Mouse (Mus musculus): ENCODE measurements around the gene Elf5.

Gene Elf5

DNA sequence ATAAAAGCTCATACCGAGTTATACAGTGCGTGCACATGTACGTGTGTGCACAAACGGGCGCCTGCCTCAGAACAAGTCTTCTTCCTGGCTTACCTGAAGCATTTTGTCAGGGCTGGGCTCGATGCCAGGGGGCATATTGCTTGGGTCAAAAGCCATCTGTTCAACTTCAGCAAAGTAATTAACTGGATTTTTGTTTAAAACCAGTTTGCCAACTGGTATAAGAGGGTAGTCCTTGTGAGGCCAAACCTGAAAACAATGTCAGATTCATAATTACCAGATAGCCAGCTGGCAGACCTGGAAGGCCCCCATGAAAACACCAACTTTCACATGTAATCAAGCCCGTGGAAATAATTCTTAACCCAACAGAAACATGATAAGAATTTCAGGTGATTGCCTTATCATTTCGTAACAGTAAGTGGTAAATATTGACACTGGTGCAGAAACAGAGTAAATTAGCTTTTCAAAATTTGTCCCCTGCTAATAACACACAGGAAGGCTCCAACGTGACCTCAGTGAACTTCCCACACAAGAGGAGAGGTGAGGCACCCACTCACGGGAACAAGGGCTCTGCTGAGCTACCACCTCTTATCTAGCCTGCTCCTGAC lies 55.6 kb downstream of the Elf5 start:
- in situ Hi-C loops (cut with MseI, MboI), result loop anchor here (25.0 kb wide), 1 partner anchor 245 kb away; no protein-coding TSS in a partner anchor

DNA sequence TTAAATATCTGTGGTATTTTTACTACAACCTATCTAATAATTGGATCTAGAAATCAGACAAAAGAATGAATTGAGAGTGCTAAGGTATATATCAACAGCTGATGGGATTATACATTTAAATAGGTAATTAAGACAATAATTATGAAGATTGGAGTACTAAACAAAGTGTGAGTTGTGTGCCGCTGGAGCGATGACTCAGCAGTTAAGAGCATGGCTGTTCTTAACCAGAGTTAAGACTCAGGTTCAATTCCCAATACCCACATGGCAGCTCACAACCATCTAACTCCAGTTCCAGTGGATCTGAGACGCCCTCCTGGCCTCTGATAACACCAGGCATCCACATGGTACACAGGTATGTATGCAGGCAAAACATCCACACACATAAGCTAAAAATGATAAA lies 61.9 kb downstream of the Elf5 start:
- in situ Hi-C loops (cut with MseI, MboI), result loop anchor here (25.0 kb wide), 1 partner anchor 239 kb away; no protein-coding TSS in a partner anchor

DNA sequence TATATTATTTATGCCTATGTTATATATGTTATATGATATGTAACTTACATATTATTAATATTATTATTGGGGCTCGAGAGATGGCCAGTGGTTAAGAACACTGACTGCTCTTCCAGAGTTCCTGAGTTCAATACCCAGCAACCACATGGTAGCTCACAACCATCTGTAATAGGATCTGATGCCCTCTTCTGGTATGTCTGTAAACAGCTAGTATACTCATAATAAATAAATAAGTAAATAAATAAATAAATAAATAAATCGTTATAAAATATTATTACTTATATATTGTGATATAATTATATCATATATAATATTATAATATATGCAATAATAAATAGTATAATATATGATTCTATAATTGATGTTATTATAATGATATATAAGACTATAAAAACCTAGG lies 64.7 kb downstream of the Elf5 start:
- in situ Hi-C loops (cut with MseI, MboI), result no loop called here

DNA sequence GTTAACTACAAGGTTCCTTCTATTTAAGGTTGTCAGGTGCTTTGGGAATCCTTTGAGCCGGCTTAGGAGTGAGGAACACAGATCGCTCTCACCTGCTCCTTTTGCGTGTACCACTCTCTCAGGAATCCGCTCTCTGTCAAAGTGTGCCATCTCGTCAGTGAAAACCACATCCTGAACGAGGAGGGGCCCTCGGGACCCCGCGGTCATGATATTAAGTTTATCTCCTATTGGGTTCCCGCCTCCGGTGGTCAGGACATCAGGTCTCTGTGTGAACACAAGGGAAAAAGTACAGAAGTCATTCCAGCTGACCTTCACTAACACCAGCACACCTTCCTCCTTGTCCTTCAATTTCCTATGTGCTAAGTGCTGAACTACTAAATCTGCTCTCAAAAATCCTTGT lies 65.2 kb downstream of the Elf5 start:
- in situ Hi-C loops (cut with MseI, MboI), result no loop called here

DNA sequence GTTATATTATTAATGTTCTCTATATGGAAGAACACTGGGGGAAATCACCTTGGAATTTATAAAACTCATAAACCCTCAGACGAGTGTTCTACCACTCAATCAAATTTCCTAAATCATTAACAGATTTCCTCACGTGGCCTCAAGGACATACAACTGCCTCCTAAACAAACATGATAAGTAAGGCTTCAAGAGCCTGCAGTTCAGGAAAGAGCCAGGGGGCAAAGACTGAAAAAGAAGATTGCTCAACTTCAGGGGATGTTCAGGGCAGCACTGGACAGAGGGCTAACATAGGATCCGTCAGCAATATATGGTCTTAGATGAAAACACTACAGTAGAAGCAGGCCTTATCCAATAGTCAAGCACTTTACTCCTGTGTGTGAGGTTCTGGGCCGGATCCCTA lies 66.0 kb downstream of the Elf5 start:
- in situ Hi-C loops (cut with MseI, MboI), result no loop called here

DNA sequence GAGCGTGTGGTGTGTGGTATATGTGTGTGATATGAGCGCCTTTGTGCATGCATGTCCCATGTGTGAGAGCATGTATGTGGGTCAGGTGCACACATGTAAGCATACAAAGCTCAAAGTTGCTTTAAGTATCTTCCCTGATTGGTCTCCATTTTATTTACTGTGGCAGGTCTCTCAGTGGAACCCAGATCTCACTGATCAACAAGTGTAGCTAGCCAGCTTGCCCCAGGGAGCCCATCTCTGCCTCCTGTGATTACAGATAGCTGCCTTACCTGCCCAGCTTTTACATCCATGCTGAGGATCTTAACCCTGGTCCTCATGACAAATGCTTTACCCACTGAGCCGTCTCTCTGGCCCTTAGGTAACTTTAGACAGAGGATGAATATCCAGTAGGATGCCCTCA lies 66.8 kb downstream of the Elf5 start:
- in situ Hi-C loops (cut with MseI, MboI), result no loop called here

DNA sequence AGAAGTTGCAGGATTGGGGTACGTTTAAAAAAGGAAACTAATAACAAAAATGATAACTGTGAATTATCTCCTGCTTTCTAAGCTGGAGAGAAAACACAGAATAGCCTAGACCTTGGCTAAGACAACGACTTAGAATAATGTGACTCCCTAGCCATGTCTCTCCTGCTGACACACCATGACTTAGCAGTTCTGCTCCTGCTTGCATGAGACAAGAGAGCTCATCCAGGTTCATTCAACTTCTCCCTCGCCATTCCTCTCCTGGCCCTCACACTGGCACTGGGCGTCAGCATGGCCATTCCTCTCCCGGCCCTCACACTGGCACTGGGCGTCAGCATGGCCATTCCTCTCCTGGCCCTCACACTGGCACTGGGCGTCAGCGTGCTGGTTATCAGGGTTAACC lies 68.8 kb downstream of the Elf5 start:
- in situ Hi-C loops (cut with MseI, MboI), result no loop called here

DNA sequence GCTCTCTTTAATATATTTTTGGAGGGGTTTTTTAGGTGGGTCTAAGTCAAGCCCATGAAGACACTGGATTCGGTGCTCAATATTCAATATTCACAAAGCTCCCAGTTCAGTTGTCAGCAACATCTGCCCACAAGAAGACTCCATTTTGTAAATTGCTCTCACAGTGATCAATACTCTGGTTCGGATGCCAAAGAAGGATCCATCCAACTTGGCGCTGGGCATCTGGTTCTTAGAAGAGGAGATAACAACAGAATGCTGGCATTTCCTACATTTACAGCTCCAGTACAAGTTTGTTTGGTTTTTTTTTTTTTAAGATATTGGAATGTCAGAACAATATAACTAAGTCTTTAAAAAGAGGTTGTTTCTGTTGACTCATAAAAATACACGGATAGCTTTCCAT lies 69.4 kb downstream of the Elf5 start:
- in situ Hi-C loops (cut with MseI, MboI), result no loop called here

DNA sequence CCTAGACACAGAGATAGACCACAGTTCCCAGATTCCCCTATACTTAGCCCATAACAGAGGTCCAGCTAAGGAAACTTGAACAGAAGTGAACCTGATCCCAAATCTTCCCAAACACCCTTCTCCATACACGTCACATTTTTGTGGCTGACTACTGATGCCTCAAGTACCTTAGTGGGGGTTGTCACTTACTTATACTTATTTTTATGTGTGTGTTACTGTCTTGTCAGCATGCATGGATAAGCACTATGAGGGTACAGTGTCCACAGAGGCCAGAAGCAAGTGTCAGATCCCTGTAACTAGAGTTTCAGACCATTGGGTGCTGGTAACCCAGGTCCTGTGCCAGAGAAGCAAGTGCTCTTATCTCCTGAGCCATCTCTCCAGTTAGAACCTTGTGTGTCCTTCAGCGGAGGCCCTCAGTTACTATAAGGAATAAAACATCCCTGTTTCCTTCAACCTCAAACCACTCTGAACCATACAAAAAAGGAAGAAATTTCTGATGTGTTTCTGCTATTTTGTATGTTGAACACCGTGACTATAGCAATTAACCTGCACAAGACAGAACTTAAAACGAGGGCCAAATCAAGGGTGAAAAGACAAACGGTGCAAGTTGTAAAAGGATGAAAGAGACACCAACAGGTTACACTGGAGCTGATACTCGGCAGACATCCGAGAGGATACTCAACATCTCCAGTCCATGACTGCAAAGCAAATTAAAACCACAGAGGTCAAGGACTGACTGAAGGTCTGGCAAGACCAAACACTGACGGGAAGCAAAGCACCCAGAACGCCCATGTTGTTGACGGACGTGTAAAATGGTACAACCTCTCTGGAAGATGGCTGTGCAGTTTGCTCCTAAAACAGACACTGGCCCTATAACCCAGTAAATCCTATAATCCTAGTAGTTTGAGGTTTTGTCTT lies 70.1 kb downstream of the Elf5 start:
- in situ Hi-C loops (cut with MseI, MboI), result no loop called here

DNA sequence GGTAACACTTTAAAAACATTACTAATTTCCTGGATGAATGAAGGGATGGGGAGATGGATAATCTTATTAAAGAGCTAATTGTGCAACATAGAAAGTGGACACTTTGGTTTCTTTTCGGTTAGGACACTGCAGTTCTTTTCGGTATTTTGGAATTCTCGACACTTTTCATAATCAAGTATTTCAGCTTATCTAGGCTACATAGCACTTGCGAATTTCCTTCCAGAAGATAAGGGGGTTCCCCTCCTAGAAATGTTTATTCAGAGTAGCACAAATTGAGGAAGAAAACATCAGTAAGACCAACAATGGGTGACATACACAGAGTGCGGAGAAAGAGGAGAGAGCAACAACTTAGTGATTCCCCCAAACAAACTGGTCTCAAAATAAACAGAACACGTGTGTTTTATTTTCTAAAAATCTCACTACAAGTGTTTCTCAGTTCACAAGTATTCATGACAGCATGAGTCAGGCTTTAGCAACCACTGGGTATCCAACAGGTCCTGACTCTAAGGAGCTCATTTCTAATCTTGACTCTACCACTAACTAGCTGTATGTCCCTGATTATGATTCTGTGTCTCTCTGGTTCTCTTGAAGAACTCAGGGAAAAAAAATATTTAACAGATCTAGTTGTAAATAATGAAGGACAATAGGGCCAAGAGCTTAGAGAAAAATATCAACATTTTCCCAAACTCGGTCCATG lies 71.9 kb downstream of the Elf5 start:
- in situ Hi-C loops (cut with MseI, MboI), result no loop called here

DNA sequence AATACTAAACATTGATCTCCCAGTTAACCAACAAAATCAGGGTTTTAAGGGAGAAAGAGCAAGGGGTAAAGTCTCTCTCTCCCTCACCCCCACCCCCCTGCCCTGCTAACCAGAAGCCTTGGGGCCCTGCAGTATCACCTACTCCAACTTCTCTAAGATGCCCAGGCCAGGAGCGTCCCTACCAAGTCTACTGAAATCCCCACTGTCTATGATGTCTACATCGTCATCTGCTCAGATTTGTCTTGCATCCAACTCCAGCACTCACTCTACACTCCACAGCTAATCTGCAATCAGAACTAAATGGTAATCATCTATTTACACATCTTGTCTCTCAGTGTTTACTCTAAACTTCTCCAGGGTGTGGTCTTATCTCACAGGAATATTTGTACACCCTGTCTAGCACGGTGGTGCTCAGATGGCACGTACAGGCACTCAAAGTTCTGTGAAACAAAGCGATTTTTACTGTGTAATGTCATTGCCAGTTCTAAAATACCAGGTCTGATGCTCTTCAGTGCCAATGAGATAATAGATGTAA lies 72.6 kb downstream of the Elf5 start:
- in situ Hi-C loops (cut with MseI, MboI), result no loop called here

DNA sequence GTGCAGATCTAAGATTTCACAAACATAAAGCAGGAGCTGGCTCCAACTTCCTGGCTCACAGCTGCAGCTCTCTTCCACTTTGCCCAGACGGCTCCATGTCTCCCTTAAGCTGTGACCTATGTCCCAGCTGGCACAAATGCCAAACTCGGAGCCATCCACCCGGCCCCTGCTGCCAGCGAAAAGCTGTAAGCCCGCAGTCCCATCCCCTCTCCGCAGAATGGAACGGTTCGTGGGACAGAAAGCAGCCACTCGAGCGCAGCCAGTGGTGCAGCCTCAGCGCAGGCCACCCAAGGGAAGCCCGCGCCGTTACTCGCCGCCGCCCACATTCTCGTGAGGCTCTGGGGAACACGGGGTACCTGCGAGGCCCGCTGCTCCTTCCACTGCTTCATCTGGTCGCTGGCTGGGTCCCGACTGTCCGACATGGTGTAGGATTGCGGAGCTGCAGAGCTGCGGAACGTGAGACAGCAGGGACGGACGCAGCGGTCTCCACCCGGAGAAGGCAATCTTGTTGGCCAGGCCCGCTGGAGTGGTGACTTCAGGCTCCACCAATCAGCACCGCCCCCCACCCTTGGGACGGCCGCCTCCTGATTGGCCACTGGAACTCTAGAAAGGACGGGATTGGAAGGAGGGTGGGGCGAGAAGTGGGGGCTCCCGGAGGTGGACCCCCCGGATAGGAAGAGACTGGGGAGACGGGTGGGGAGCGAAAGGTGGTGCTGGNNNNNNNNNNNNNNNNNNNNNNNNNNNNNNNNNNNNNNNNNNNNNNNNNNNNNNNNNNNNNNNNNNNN lies 73.3 kb downstream of the Elf5 start, which contains the start of gene Cat:
Gene Cat (minus strand): TSS at position 544 of the 785 bp plus-strand sequence.
- in situ Hi-C loops (cut with MseI, MboI), result no loop called here

DNA sequence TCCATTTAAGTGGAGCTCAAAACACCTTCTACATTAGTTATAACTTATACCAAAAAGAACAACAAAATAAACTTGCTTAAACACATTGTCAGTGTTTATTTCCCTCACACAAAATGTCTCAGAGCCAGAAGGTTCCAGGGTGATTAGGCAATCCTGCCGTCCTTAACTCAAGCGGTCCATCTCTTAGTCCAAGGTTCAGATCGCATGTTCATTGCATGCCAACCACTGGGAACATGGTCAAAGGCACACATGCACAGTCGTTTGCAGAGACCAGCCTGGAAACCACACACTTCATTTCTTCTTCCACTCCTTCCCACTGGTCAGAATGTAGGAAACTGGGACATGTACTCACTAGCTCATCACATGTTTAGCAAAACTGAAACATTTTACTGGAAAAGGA lies 81.0 kb downstream of the Elf5 start:
- in situ Hi-C loops (cut with MseI, MboI), result no loop called here

DNA sequence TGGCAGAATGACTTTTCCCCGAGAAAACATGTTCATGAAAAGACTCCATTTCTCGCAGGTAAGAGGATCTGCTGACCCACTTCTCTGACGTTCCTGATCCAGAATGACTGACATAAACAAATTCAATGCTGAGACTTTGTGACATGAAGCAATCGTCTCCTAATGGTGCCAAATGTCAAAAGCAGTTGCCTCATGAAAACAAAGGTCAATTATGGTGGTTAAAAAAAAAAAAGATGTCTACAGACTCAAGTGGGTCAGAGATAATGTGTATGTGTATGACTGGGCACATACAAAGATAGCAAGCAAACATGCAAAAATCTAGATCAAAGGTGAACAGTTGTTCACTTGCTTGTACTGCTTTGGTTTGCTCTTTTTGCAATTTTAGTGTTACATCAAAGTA lies 82.3 kb downstream of the Elf5 start:
- in situ Hi-C loops (cut with MseI, MboI), result no loop called here

DNA sequence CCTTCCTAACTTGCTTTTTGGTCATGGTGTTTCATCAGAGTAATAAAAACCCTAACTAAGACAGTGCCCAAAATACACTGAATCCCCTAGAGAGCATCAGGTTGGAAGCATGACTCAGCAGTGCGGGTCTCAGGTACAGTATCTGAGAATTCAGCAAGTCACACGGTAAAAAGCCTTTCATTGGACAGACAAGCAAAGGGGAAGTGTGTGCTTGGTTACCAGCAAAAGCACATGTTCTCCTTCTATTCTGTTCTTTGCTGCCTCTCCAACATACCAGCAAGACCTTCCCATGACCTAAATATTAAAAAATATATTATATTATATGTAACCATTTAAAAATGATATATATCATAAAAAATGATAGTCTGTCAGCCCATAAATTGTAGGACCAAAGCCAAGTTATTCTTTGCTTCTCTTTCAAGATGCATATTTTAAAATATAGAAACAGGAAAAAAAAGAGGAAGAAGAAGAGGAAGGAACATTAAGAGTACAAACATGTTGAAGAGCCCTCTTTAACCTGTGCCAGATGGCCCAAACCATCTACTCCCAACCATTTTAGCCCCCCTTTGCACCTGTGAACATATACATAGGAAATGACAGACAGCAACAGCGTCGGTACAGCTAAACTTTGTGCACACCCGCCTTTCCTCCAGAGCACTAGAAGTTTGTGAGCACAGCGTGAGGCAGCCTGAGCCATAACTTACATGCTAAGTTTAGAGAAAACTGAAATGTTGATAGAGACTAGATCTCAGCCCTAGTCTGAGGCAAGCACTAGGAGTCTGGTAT lies 84.3 kb downstream of the Elf5 start:
- in situ Hi-C loops (cut with MseI, MboI), result no loop called here
